Mouse (Mus musculus): ENCODE data around the gene Kcnj15. TPM values are rescaled to one million over a fixed set of nuclear protein-coding genes. Genes with fewer than 3 reads are reported as not detected.

The Kcnj15 gene
- polyA plus RNA-seq, 1 experiment from 2014 or later = 0.06 TPM

- Histone ChIP-seq H3K4me1 (ENCODE audit: control insufficient read depth, insufficient read depth, low read length) (no peaks in the 10 kb centered on the region), H3K9me3 (replicated peaks; ENCODE audit: control insufficient read depth, low read length) (no peaks in the 10 kb centered on the region), H3K4me3 (ENCODE audit: low read depth, low read length) (no peak overlapping the region), H3K27me3 (replicated peaks; ENCODE audit: control insufficient read depth, insufficient read depth, low read length) (no peaks in the 10 kb centered on the region), H3K36me3 (ENCODE audit: control insufficient read depth, insufficient read depth, low read length) (no peaks in the 10 kb centered on the region), H3K9ac (ENCODE audit: low read length) (no peak overlapping the region), H3K27ac (ENCODE audit: low read depth, low read length) (no peak overlapping the region), H3K4me2 (ENCODE audit: low read length) (no peak overlapping the region)
- 95% methylated on average over 10 of the region's 10 CpGs for WGBS
- DNase-seq (ENCODE audit: low spot score) (no peak), ATAC-seq (no peak)
Observed at GRCm38 (mm10) chr16:95283369-95283768, 26.0 kb downstream of the Kcnj15 start.

- Histone ChIP-seq H3K27me3 (replicated peaks; ENCODE audit: control insufficient read depth, insufficient read depth, low read length) (no peaks in the 10 kb centered on the region), H3K9me3 (replicated peaks; ENCODE audit: control insufficient read depth, low read length) (no peaks in the 10 kb centered on the region), H3K36me3 (ENCODE audit: control insufficient read depth, insufficient read depth, low read length) (no peaks in the 10 kb centered on the region), H3K4me1 (ENCODE audit: control insufficient read depth, insufficient read depth, low read length) (no peaks in the 10 kb centered on the region), H3K4me2 (ENCODE audit: low read length) (no peak overlapping the region), H3K4me3 (ENCODE audit: low read depth, low read length) (no peak overlapping the region), H3K9ac (ENCODE audit: low read length) (no peak overlapping the region), H3K27ac (ENCODE audit: low read depth, low read length) (no peak overlapping the region)
- ATAC-seq (no peak), DNase-seq (ENCODE audit: low spot score) (no peak)
- 89% methylated on average over 12 of the region's 12 CpGs for WGBS
Observed at GRCm38 (mm10) chr16:95284085-95284727, 26.8 kb downstream of the Kcnj15 start.

GRCm38 (mm10) chr16:95285043-95285442 lies 27.7 kb downstream of the Kcnj15 start:
- ATAC-seq (no peak), DNase-seq (ENCODE audit: low spot score) (no peak)
- Histone ChIP-seq H3K4me1 (ENCODE audit: control insufficient read depth, insufficient read depth, low read length) (no peaks in the 10 kb centered on the region), H3K9me3 (replicated peaks; ENCODE audit: control insufficient read depth, low read length) (no peaks in the 10 kb centered on the region), H3K9ac (ENCODE audit: low read length) (no peak overlapping the region), H3K27me3 (replicated peaks; ENCODE audit: control insufficient read depth, insufficient read depth, low read length) (no peaks in the 10 kb centered on the region), H3K27ac (ENCODE audit: low read depth, low read length) (no peak overlapping the region), H3K4me2 (ENCODE audit: low read length) (no peak overlapping the region), H3K4me3 (ENCODE audit: low read depth, low read length) (no peak overlapping the region), H3K36me3 (ENCODE audit: control insufficient read depth, insufficient read depth, low read length) (no peaks in the 10 kb centered on the region)
- 91% methylated on average over 4 of the region's 4 CpGs for WGBS

- H3K9ac ChIP-seq (ENCODE audit: low read length) = no peak overlapping the region
- DNase-seq (ENCODE audit: low spot score) (no peak), ATAC-seq (no peak)
- H3K4me1 ChIP-seq (ENCODE audit: control insufficient read depth, insufficient read depth, low read length) = no peaks in the 10 kb centered on the region
- H3K4me2 ChIP-seq (ENCODE audit: low read length) = no peak overlapping the region
- no peaks in the 10 kb centered on the region for H3K36me3 ChIP-seq (ENCODE audit: control insufficient read depth, insufficient read depth, low read length)
- H3K4me3 ChIP-seq (ENCODE audit: low read depth, low read length) = no peak overlapping the region
- H3K27me3 ChIP-seq (replicated peaks; ENCODE audit: control insufficient read depth, insufficient read depth, low read length) = no peaks in the 10 kb centered on the region
- no peak overlapping the region for H3K27ac ChIP-seq (ENCODE audit: low read depth, low read length)
- no peaks in the 10 kb centered on the region for H3K9me3 ChIP-seq (replicated peaks; ENCODE audit: control insufficient read depth, low read length)
- WGBS = 86% methylated on average over 4 of the region's 4 CpGs
Observed at GRCm38 (mm10) chr16:95285767-95286166, 28.4 kb downstream of the Kcnj15 start.

- WGBS = 84% methylated on average over 2 of the region's 2 CpGs
- Histone ChIP-seq H3K9ac (ENCODE audit: low read length) (no peak overlapping the region), H3K4me2 (ENCODE audit: low read length) (no peak overlapping the region), H3K27ac (ENCODE audit: low read depth, low read length) (no peak overlapping the region), H3K36me3 (ENCODE audit: control insufficient read depth, insufficient read depth, low read length) (no peaks in the 10 kb centered on the region), H3K27me3 (replicated peaks; ENCODE audit: control insufficient read depth, insufficient read depth, low read length) (no peaks in the 10 kb centered on the region), H3K9me3 (replicated peaks; ENCODE audit: control insufficient read depth, low read length) (no peaks in the 10 kb centered on the region), H3K4me1 (ENCODE audit: control insufficient read depth, insufficient read depth, low read length) (no peaks in the 10 kb centered on the region), H3K4me3 (ENCODE audit: low read depth, low read length) (no peak overlapping the region)
- no peak for ATAC-seq
- DNase-seq (ENCODE audit: low spot score) = no peak
Observed at GRCm38 (mm10) chr16:95287656-95288055, 30.3 kb downstream of the Kcnj15 start.

GRCm38 (mm10) chr16:95289375-95289774 lies 32.0 kb downstream of the Kcnj15 start:
- H3K4me1 ChIP-seq (ENCODE audit: control insufficient read depth, insufficient read depth, low read length) = no peaks in the 10 kb centered on the region
- WGBS = 81% methylated on average over 3 of the region's 3 CpGs

GRCm38 (mm10) chr16:95291450-95292101 lies 34.2 kb downstream of the Kcnj15 start:
- H3K4me3 ChIP-seq (ENCODE audit: low read depth, low read length) = no peak overlapping the region
- 75% methylated on average over 10 of the region's 10 CpGs for WGBS
- H3K4me1 ChIP-seq (ENCODE audit: control insufficient read depth, insufficient read depth, low read length) = no peaks in the 10 kb centered on the region
- no peak overlapping the region for H3K27ac ChIP-seq (ENCODE audit: low read depth, low read length)
- no peak for DNase-seq (ENCODE audit: low spot score)
- H3K36me3 ChIP-seq (ENCODE audit: control insufficient read depth, insufficient read depth, low read length) = no peaks in the 10 kb centered on the region
- no peak overlapping the region for H3K4me2 ChIP-seq (ENCODE audit: low read length)
- no peak overlapping the region for H3K9ac ChIP-seq (ENCODE audit: low read length)
- H3K9me3 ChIP-seq (replicated peaks; ENCODE audit: control insufficient read depth, low read length) = no peaks in the 10 kb centered on the region
- H3K27me3 ChIP-seq (replicated peaks; ENCODE audit: control insufficient read depth, insufficient read depth, low read length) = no peaks in the 10 kb centered on the region
- ATAC-seq = no peak

More at GRCm38 (mm10) chr16:95289375-95289774, 32.0 kb downstream of the Kcnj15 start:
- ATAC-seq (no peak), DNase-seq (ENCODE audit: low spot score) (no peak)
- no peaks in the 10 kb centered on the region for H3K9me3 ChIP-seq (replicated peaks; ENCODE audit: control insufficient read depth, low read length)
- H3K4me2 ChIP-seq (ENCODE audit: low read length) = no peak overlapping the region
- H3K36me3 ChIP-seq (ENCODE audit: control insufficient read depth, insufficient read depth, low read length) = no peaks in the 10 kb centered on the region
- no peak overlapping the region for H3K4me3 ChIP-seq (ENCODE audit: low read depth, low read length)
- no peak overlapping the region for H3K9ac ChIP-seq (ENCODE audit: low read length)
- no peak overlapping the region for H3K27ac ChIP-seq (ENCODE audit: low read depth, low read length)
- H3K27me3 ChIP-seq (replicated peaks; ENCODE audit: control insufficient read depth, insufficient read depth, low read length) = no peaks in the 10 kb centered on the region

GRCm38 (mm10) chr16:95292843-95293505 lies 35.6 kb downstream of the Kcnj15 start:
- WGBS = 84% methylated on average over 14 of the region's 14 CpGs
- ATAC-seq = no peak
- DNase-seq (ENCODE audit: low spot score) = no peak

GRCm38 (mm10) chr16:95297651-95298050 lies 40.3 kb downstream of the Kcnj15 start:
- Histone ChIP-seq H3K4me3 (ENCODE audit: low read depth, low read length) (no peak overlapping the region), H3K36me3 (ENCODE audit: control insufficient read depth, insufficient read depth, low read length) (no peaks in the 10 kb centered on the region), H3K9ac (ENCODE audit: low read length) (no peak overlapping the region), H3K9me3 (replicated peaks; ENCODE audit: control insufficient read depth, low read length) (no peaks in the 10 kb centered on the region), H3K27ac (ENCODE audit: low read depth, low read length) (no peak overlapping the region), H3K27me3 (replicated peaks; ENCODE audit: control insufficient read depth, insufficient read depth, low read length) (no peaks in the 10 kb centered on the region), H3K4me2 (ENCODE audit: low read length) (no peak overlapping the region), H3K4me1 (ENCODE audit: control insufficient read depth, insufficient read depth, low read length) (no peaks in the 10 kb centered on the region)
- ATAC-seq (no peak), DNase-seq (ENCODE audit: low spot score) (no peak)
- 72% methylated on average over 3 of the region's 3 CpGs for WGBS

More at GRCm38 (mm10) chr16:95292843-95293505, 35.6 kb downstream of the Kcnj15 start:
- Histone ChIP-seq H3K9ac (ENCODE audit: low read length) (no peak overlapping the region), H3K27me3 (replicated peaks; ENCODE audit: control insufficient read depth, insufficient read depth, low read length) (no peaks in the 10 kb centered on the region), H3K9me3 (replicated peaks; ENCODE audit: control insufficient read depth, low read length) (no peaks in the 10 kb centered on the region), H3K36me3 (ENCODE audit: control insufficient read depth, insufficient read depth, low read length) (no peaks in the 10 kb centered on the region), H3K4me1 (ENCODE audit: control insufficient read depth, insufficient read depth, low read length) (no peaks in the 10 kb centered on the region), H3K4me2 (ENCODE audit: low read length) (no peak overlapping the region), H3K27ac (ENCODE audit: low read depth, low read length) (no peak overlapping the region), H3K4me3 (ENCODE audit: low read depth, low read length) (no peak overlapping the region)
